Mouse (Mus musculus) cerebellum, adult 2 months (tissue): ENCODE data around the gene Zfp771.
A peak's percentile ranks its signal among the peaks of the same experiment; 100 is the strongest.

Source experiments
- CTCF ChIP-seq: fragments of 200-500 bp; IDR thresholded peaks from 2 replicates; pipeline ENCODE4 v1.5.1; 2011; ENCODE audit warnings: low read depth, mild to moderate bottlenecking, control low read depth, low read length, moderate library complexity, borderline replicate concordance; ENCODE audit not compliant: insufficient read depth
- POLR2A ChIP-seq: fragments of 200-500 bp; IDR thresholded peaks from 2 replicates; pipeline ENCODE4 v1.6.1; 2011; ENCODE audit warnings: low read length, control low read depth, borderline replicate concordance; ENCODE audit not compliant: insufficient read depth

GRCm38 (mm10) chr7:127243870-127244657 is at the start of gene Zfp771:
- TF ChIP-seq POLR2A, result peak; percentile 58
- no peak for TF ChIP-seq CTCF
